Mouse (Mus musculus) midbrain, postnatal 0 days (tissue): Measurements from ENCODE around the gene Fbxo27. TPM values are rescaled to one million over a fixed set of nuclear protein-coding genes. Genes with fewer than 3 reads are reported as not detected.

Source experiments
- ATAC-seq: fragments of 200-750 bp; cut with Nextera tagmentation; 2 replicates; pipeline ENCODE4 v1.8.0; 2017; ENCODE audit warnings: moderate number of reproducible peaks, mild to moderate bottlenecking, moderate TSS enrichment, moderate library complexity; ENCODE audit not compliant: low FRiP score
- DNase-seq: peaks from one replicate; pipeline ENCODE4 v3.0.0-alpha.2; 2015; ENCODE audit warnings: low spot score
- H3K27ac ChIP-seq: fragments of 300-500 bp; sonication (generic); 2 replicates; pipeline ENCODE4 v1.5.1; 2014; ENCODE audit warnings: low read depth, mild to moderate bottlenecking, low read length, mixed read lengths
- H3K27me3 ChIP-seq: fragments of 300-500 bp; sonication (generic); 2 replicates; pipeline ENCODE4 v1.6.1; 2014; ENCODE audit warnings: low read length, control low read depth, mixed read lengths; ENCODE audit not compliant: insufficient read depth
- H3K36me3 ChIP-seq: fragments of 300-500 bp; sonication (generic); 2 replicates; pipeline ENCODE4 v1.6.1; 2014; ENCODE audit warnings: low read length, control low read depth, mixed read lengths; ENCODE audit not compliant: insufficient read depth
- H3K4me1 ChIP-seq: fragments of 300-500 bp; sonication (generic); 2 replicates; pipeline ENCODE4 v1.6.1; 2014; ENCODE audit warnings: mild to moderate bottlenecking, control low read depth, antibody characterized with exemption, low read length, mixed read lengths; ENCODE audit not compliant: insufficient read depth
- H3K4me2 ChIP-seq: fragments of 300-500 bp; sonication (generic); 2 replicates; pipeline ENCODE4 v1.6.1; 2014; ENCODE audit warnings: low read depth, mild to moderate bottlenecking, low read length, mixed read lengths; ENCODE audit not compliant: poor library complexity, severe bottlenecking
- H3K4me3 ChIP-seq: fragments of 300-500 bp; sonication (generic); 2 replicates; pipeline ENCODE4 v1.5.1; 2014; ENCODE audit warnings: low read depth, mild to moderate bottlenecking, low read length, moderate library complexity
- H3K9ac ChIP-seq: fragments of 300-500 bp; sonication (generic); replicated peaks from 2 replicates; pipeline ENCODE4 v1.6.1; 2014; ENCODE audit warnings: mild to moderate bottlenecking, low read length, moderate library complexity, mixed read lengths; ENCODE audit not compliant: poor library complexity, severe bottlenecking
- H3K9me3 ChIP-seq: fragments of 300-500 bp; sonication (generic); 2 replicates; pipeline ENCODE4 v1.6.1; 2016; ENCODE audit warnings: low read length, control low read depth
- CTCF ChIP-seq: IDR thresholded peaks from 2 replicates; pipeline ENCODE4 v1.5.1; 2016; ENCODE audit warnings: antibody characterized with exemption, mild to moderate bottlenecking
- WGBS: fragments of 180-500 bp; shearing (Covaris S2); extraction: QIAGEN DNeasy Blood & Tissue Kit; methylation state at CpG from one replicate; pipeline ENCODE4 v1.1.7; 2014; 5-methylcytosine and 5-hydroxymethylcytosine counted together
- polyA plus RNA-seq: library from polyadenylated mRNA; unstranded; fragments of >200 nt; fragmentation: Nextera tagmentation; extraction: Ambion mirVana; gene quantifications from 2 replicates; pipeline ENCODE4 v1.2.1, GENCODE M21; 2015
- total RNA-seq: library from RNA; depleted of rRNA; stranded (reverse); fragments of >200 nt; gene quantifications from 2 replicates; pipeline ENCODE4 v1.2.3, GENCODE M21; 2014

The Fbxo27 gene
- total and polyA plus RNA-seq, 2 experiments from 2014 or later = 7.4 to 10.4 TPM

- Histone ChIP-seq H3K36me3 (no peaks in the 10 kb centered on the region), H3K4me2 (no peak overlapping the region), H3K4me1 (no peaks in the 10 kb centered on the region), H3K27me3 (no peaks in the 10 kb centered on the region), H3K9me3 (no peaks in the 10 kb centered on the region), H3K9ac (no peak overlapping the region), H3K27ac (no peak overlapping the region), H3K4me3 (no peak overlapping the region)
- ATAC-seq = no peak
- WGBS = 87% methylated on average over 13 of the region's 13 CpGs
- no peak for TF ChIP-seq CTCF
- no peak for DNase-seq
Observed at GRCm38 (mm10) chr7:28676811-28677541, 15.7 kb upstream of the Fbxo27 start.

DNA sequence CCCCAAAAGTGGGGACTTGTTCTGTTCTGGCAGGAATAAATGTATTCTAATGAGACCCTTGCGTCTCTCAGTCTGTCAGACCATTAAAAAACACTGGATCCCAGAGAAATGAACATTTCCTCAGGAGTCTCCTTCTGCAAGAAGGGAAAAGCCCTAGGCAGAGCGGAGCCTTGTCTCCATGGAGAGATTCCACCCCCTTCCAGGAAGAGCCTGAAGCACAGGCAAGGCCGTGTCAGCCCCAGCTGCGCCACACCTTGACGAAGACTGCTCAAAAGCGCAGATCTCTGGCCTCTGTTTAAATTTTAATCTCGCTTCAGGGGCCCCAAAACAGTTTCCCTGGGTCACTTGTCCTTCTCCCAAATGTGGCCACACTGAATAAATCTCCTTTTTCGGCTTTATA lies 15.0 kb upstream of the Fbxo27 start:
- DNase-seq = no peak
- no peaks in the 10 kb centered on the region for H3K36me3 ChIP-seq
- WGBS = 88% methylated on average over 8 of the region's 8 CpGs
- no peak overlapping the region for H3K4me3 ChIP-seq
- ATAC-seq = no peak
- no peak for TF ChIP-seq CTCF
- H3K9me3 ChIP-seq = no peaks in the 10 kb centered on the region
- no peak overlapping the region for H3K9ac ChIP-seq
- no peaks in the 10 kb centered on the region for H3K27me3 ChIP-seq
- H3K4me1 ChIP-seq = no peaks in the 10 kb centered on the region
- H3K27ac ChIP-seq = no peak overlapping the region
- H3K4me2 ChIP-seq = no peak overlapping the region

GRCm38 (mm10) chr7:28691075-28691474 lies 1.6 kb upstream of the Fbxo27 start:
- Histone ChIP-seq H3K9ac (no peak overlapping the region), H3K27me3 (no peaks in the 10 kb centered on the region), H3K4me1 (no peaks in the 10 kb centered on the region), H3K27ac (no peak overlapping the region), H3K36me3 (no peaks in the 10 kb centered on the region), H3K4me2 (no peak overlapping the region), H3K4me3 (no peak overlapping the region), H3K9me3 (no peaks in the 10 kb centered on the region)
- DNase-seq (no peak), ATAC-seq (no peak)
- TF ChIP-seq CTCF = no peak
- WGBS = 80% methylated on average over 7 of the region's 7 CpGs

GRCm38 (mm10) chr7:28693321-28693966 lies 795 bp downstream of the Fbxo27 start:
- peak; percentile 87 for ATAC-seq
- H3K36me3 ChIP-seq = peaks cover 10% of the 10 kb centered on the region; the same call in 1 of the 2 replicates
- H3K4me2 ChIP-seq = peak overlapping the region; percentile 73
- no peaks in the 10 kb centered on the region for H3K27me3 ChIP-seq
- peak; percentile 94 for DNase-seq
- H3K9me3 ChIP-seq = no peaks in the 10 kb centered on the region
- peak overlapping the region; percentile 51 for H3K27ac ChIP-seq
- H3K4me1 ChIP-seq = no peaks in the 10 kb centered on the region
- H3K9ac ChIP-seq = peak overlapping the region; percentile 76
- 1% methylated on average over 36 of the region's 38 CpGs for WGBS
- peak; percentile 40 for TF ChIP-seq CTCF
- H3K4me3 ChIP-seq = peak overlapping the region; percentile 55

- no peaks in the 10 kb centered on the region for H3K4me1 ChIP-seq
- H3K9me3 ChIP-seq = no peaks in the 10 kb centered on the region
- TF ChIP-seq CTCF = no peak
- H3K36me3 ChIP-seq = peaks cover 10% of the 10 kb centered on the region; the same call in 1 of the 2 replicates
- H3K27me3 ChIP-seq = no peaks in the 10 kb centered on the region
- ATAC-seq (no peak), DNase-seq (peak; percentile 9)
- H3K4me2 ChIP-seq = peak overlapping the region; percentile 73; the same call in 1 of the 2 replicates
- no peak overlapping the region for H3K9ac ChIP-seq
- 12% methylated on average over 14 of the region's 14 CpGs for WGBS
- peak overlapping the region; percentile 55; the same call in 1 of the 2 replicates for H3K4me3 ChIP-seq
- H3K27ac ChIP-seq = no peak overlapping the region
Observed at GRCm38 (mm10) chr7:28694423-28694822, 1.8 kb downstream of the Fbxo27 start.

DNA sequence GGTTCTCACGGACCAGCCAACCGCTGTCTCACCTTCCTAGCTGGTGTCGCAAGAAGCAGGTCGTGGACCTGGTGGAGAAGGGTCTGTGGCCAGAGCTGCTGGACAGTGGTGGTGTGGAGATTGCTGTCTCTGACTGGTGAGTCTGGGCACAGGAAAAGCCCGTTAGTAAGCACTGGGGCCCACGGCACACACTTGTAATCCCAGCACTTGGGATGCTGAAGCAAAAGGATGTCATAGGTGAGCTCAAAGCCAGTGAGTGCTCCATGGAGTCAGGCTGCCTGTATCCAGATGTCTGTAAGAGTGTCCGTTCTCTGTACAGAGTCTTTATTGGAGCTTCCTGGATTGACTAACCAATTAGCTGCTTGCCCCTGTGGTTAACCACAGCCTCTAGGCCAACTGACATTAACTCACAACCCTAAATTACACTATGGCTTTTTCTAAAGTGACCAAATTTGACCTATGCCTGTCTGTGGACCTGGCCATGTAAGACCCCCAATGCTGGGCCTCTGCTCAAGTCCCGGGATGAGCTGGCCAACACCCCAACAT lies 2.4 kb downstream of the Fbxo27 start:
- no peak for DNase-seq
- 73% methylated on average over 8 of the region's 8 CpGs for WGBS

More for the DNA sequence above, 2.4 kb downstream of the Fbxo27 start:
- ATAC-seq = no peak
- H3K9me3 ChIP-seq = no peaks in the 10 kb centered on the region
- no peaks in the 10 kb centered on the region for H3K4me1 ChIP-seq
- no peaks in the 10 kb centered on the region for H3K27me3 ChIP-seq
- no peak overlapping the region for H3K9ac ChIP-seq
- peaks cover 10% of the 10 kb centered on the region; the same call in 1 of the 2 replicates for H3K36me3 ChIP-seq
- no peak overlapping the region for H3K4me3 ChIP-seq
- TF ChIP-seq CTCF = no peak
- no peak overlapping the region for H3K4me2 ChIP-seq
- no peak overlapping the region for H3K27ac ChIP-seq
